In the genomic region with DNA sequence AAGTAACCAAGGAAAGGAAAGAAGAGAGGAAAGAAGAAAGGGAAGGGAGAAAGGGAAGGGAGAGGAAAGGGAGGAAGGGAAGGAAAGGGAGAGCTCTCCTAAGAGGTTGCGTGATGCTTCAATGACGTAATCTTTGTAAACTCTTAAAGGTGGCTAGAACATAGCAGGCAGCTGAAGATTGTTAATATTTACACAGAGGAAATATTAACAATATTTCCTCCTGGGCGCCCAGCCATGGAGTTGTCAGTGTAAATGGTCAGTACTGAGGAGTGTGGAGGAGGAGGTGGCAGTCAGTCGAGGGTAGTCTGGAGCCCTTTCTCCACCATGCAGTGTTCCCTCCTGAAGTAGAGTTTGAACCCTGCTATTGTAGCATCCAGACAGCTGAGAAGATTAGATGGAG, we compare ENCODE assay signal across 20 mouse cellular contexts. TPM values are rescaled to one million over a fixed set of nuclear protein-coding genes. Genes with fewer than 3 reads are reported as not detected.
DNase-seq lines count a peak whose midpoint lies in the region; ATAC-seq and TF ChIP-seq lines count a peak whose summit lies in the region.
"Had no signal": no experiment of that assay in that cellular context is flagged by ENCODE, and none has a peak within 500 bp of the region (broad histone marks: within the 10 kb centered on the region; RNA-seq: fewer than 3 reads in every experiment).

No protein-coding gene starts in this region.

- H3K4me2 ChIP-seq in intestine, embryonic 16.5 days (ENCODE audit: low read depth, low read length), result no peak overlapping the region
- H3K4me2 ChIP-seq in lung, embryonic 16.5 days (ENCODE audit: low read depth, low read length), result no peak overlapping the region
- no peak overlapping the region for H3K4me2 ChIP-seq in stomach, embryonic 14.5 days (replicated peaks; ENCODE audit: low read depth, low read length)
- H3K4me2 ChIP-seq in forebrain, embryonic 13.5 days, result no peak overlapping the region
- H3K4me2 ChIP-seq: embryonic facial prominence, embryonic 15.5 days; hindbrain, embryonic 15.5 days; liver, embryonic 13.5 days; neural tube, embryonic 15.5 days had no signal

- no peaks in the 10 kb centered on the region for H3K36me3 ChIP-seq in kidney, adult 2 months (ENCODE audit: control insufficient read depth, insufficient read depth, low read length)
- no peaks in the 10 kb centered on the region for H3K36me3 ChIP-seq in intestine, embryonic 16.5 days (ENCODE audit: control insufficient read depth, insufficient read depth, low read length)
- H3K36me3 ChIP-seq in lung, embryonic 16.5 days (ENCODE audit: control insufficient read depth, insufficient read depth, low read length), result no peaks in the 10 kb centered on the region
- H3K36me3 ChIP-seq in stomach, embryonic 14.5 days (ENCODE audit: control insufficient read depth, insufficient read depth, low read length), result no peaks in the 10 kb centered on the region
- H3K36me3 ChIP-seq in forebrain, embryonic 13.5 days (ENCODE audit: poor library complexity, severe bottlenecking), result no peaks in the 10 kb centered on the region
- H3K36me3 ChIP-seq: embryonic facial prominence, embryonic 15.5 days; hindbrain, embryonic 15.5 days; liver, embryonic 13.5 days; neural tube, embryonic 15.5 days had no signal

- TF ChIP-seq POLR2A in kidney, adult 2 months (IDR thresholded peaks at IDR 0.05; ENCODE audit: low read depth, low read length), result no peak

- no peak overlapping the region for H3K27ac ChIP-seq in kidney, adult 2 months (ENCODE audit: insufficient read depth, low read depth, low read length)
- H3K27ac ChIP-seq in intestine, embryonic 16.5 days (ENCODE audit: low read length), result peak overlapping the region; percentile 58
- H3K27ac ChIP-seq in lung, embryonic 16.5 days (ENCODE audit: low read length), result peak overlapping the region; percentile 82
- peak overlapping the region; percentile 34; the same call in 1 of the 2 replicates for H3K27ac ChIP-seq in stomach, embryonic 14.5 days (ENCODE audit: low read length)
- H3K27ac ChIP-seq in forebrain, embryonic 13.5 days, result no peak overlapping the region
- H3K27ac ChIP-seq: embryonic facial prominence, embryonic 15.5 days; forebrain, embryonic 10.5 days; hindbrain, embryonic 15.5 days; liver, embryonic 13.5 days; neural tube, embryonic 15.5 days had no signal

- no peak for TF ChIP-seq CTCF in kidney, adult 2 months (conservative IDR thresholded peaks at IDR 0.05; ENCODE audit: insufficient read depth, insufficient read length, low read depth, low read length)

- no peaks in the 10 kb centered on the region for H3K9me3 ChIP-seq in intestine, embryonic 16.5 days (ENCODE audit: control insufficient read depth, low read length)
- no peaks in the 10 kb centered on the region for H3K9me3 ChIP-seq in lung, embryonic 16.5 days (ENCODE audit: control insufficient read depth, low read length)
- no peaks in the 10 kb centered on the region for H3K9me3 ChIP-seq in stomach, embryonic 14.5 days (ENCODE audit: control insufficient read depth, low read depth, low read length)
- no peaks in the 10 kb centered on the region for H3K9me3 ChIP-seq in forebrain, embryonic 13.5 days (replicated peaks)
- H3K9me3 ChIP-seq: embryonic facial prominence, embryonic 15.5 days; forebrain, embryonic 10.5 days; G1E; hindbrain, embryonic 15.5 days; liver, embryonic 13.5 days; neural tube, embryonic 15.5 days had no signal

- peak; percentile 56 for DNase-seq in kidney, adult 2 months
- DNase-seq in kidney, postnatal 25 days, result no peak
- DNase-seq in heart, adult 9 months (ENCODE audit: low spot score in 2 of 2), result no peak
- DNase-seq in spleen, postnatal 4 days (ENCODE audit: low spot score in 2 of 2), result no peak
- DNase-seq: adrenal gland, adult 2 months; embryo, embryonic 11 days; liver, embryonic 13.5 days; midbrain, embryonic 14.5 days; right cerebral cortex, postnatal 4 days had no signal

- peak; percentile 79 for ATAC-seq in intestine, embryonic 16.5 days
- ATAC-seq in lung, embryonic 16.5 days (ENCODE audit: low read depth), result peak; percentile 85
- 0 out of 2 replicates have a peak, but pooled peaks have one; percentile 53 for ATAC-seq in stomach, embryonic 14.5 days (ENCODE audit: insufficient number of reproducible peaks, insufficient read depth, low FRiP score, low read depth)
- no peak for ATAC-seq in forebrain, embryonic 13.5 days
- ATAC-seq: CD4-positive, CD25-positive, alpha-beta regulatory T cell, adult 4 months had no signal

- H3K9ac ChIP-seq in intestine, embryonic 16.5 days (ENCODE audit: low read depth, low read length), result no peak overlapping the region
- no peak overlapping the region for H3K9ac ChIP-seq in lung, embryonic 16.5 days (ENCODE audit: low read length)
- no peak overlapping the region for H3K9ac ChIP-seq in stomach, embryonic 14.5 days (replicated peaks; ENCODE audit: low read depth, low read length)
- no peak overlapping the region for H3K9ac ChIP-seq in forebrain, embryonic 13.5 days
- H3K9ac ChIP-seq: embryonic facial prominence, embryonic 15.5 days; hindbrain, embryonic 15.5 days; liver, embryonic 13.5 days; neural tube, embryonic 15.5 days had no signal

- H3K27me3 ChIP-seq in kidney, adult 2 months (replicated peaks; ENCODE audit: control insufficient read depth, insufficient read depth, low read length), result no peaks in the 10 kb centered on the region
- no peaks in the 10 kb centered on the region for H3K27me3 ChIP-seq in intestine, embryonic 16.5 days (replicated peaks; ENCODE audit: control insufficient read depth, insufficient read depth, low read length)
- H3K27me3 ChIP-seq in lung, embryonic 16.5 days (ENCODE audit: control insufficient read depth, insufficient read depth, low read depth, low read length), result no peaks in the 10 kb centered on the region
- no peaks in the 10 kb centered on the region for H3K27me3 ChIP-seq in stomach, embryonic 14.5 days (ENCODE audit: control insufficient read depth, insufficient read depth, low read length)
- H3K27me3 ChIP-seq in forebrain, embryonic 13.5 days, result no peaks in the 10 kb centered on the region
- H3K27me3 ChIP-seq: embryonic facial prominence, embryonic 15.5 days; hindbrain, embryonic 15.5 days; liver, embryonic 13.5 days; neural tube, embryonic 15.5 days had no signal

- WGBS in kidney, adult 2 months, result 27% methylated on average over 4 of the region's 4 CpGs
- 29% methylated on average over 4 of the region's 4 CpGs for WGBS in intestine, embryonic 16.5 days
- 8% methylated on average over 4 of the region's 4 CpGs for WGBS in lung, embryonic 16.5 days
- WGBS in stomach, embryonic 14.5 days, result 30% methylated on average over 4 of the region's 4 CpGs
- 89% methylated on average over 4 of the region's 4 CpGs for WGBS in forebrain, embryonic 13.5 days

- H3K4me1 ChIP-seq in kidney, adult 2 months (ENCODE audit: control insufficient read depth, insufficient read depth, low read length), result peaks cover 21% of the 10 kb centered on the region
- peaks cover 39% of the 10 kb centered on the region for H3K4me1 ChIP-seq in intestine, embryonic 16.5 days (ENCODE audit: control insufficient read depth, insufficient read depth, low read length)
- H3K4me1 ChIP-seq in lung, embryonic 16.5 days (replicated peaks; ENCODE audit: control insufficient read depth, insufficient read depth, low read length), result peaks cover 55% of the 10 kb centered on the region
- H3K4me1 ChIP-seq in stomach, embryonic 14.5 days (ENCODE audit: control insufficient read depth, insufficient read depth, low read length), result peaks cover 24% of the 10 kb centered on the region
- H3K4me1 ChIP-seq in forebrain, embryonic 13.5 days, result peaks cover 16% of the 10 kb centered on the region

- no peak overlapping the region for H3K4me3 ChIP-seq in kidney, adult 2 months (ENCODE audit: insufficient read depth, low read depth, low read length)
- no peak overlapping the region for H3K4me3 ChIP-seq in intestine, embryonic 16.5 days (ENCODE audit: low read length)
- no peak overlapping the region for H3K4me3 ChIP-seq in lung, embryonic 16.5 days (ENCODE audit: low read length)
- H3K4me3 ChIP-seq in stomach, embryonic 14.5 days (ENCODE audit: low read depth, low read length), result no peak overlapping the region
- H3K4me3 ChIP-seq in forebrain, embryonic 13.5 days, result no peak overlapping the region
- H3K4me3 ChIP-seq: embryonic facial prominence, embryonic 15.5 days; forebrain, embryonic 10.5 days; hindbrain, embryonic 15.5 days; liver, embryonic 13.5 days; myocyte; neural tube, embryonic 15.5 days had no signal

RNA-seq across cellular contexts. Expression of a gene that starts 15.4 kb away (rescaled TPM):
- polyA plus RNA-seq in kidney, adult 2 months (2012; rRNA removed), result 12.0 and 15.3 TPM in 2 replicates
- 41.5 and 51.6 TPM in 2 replicates for polyA plus RNA-seq in intestine, embryonic 16.5 days (2015; fragmentation: Nextera tagmentation; extraction: Ambion mirVana)
- 62.1 and 67.1 TPM in 2 replicates for polyA plus RNA-seq in lung, embryonic 16.5 days (2015; fragmentation: Nextera tagmentation; extraction: Ambion mirVana)
- 63.3 and 67.9 TPM in 2 replicates for polyA plus RNA-seq in stomach, embryonic 14.5 days (2014; fragmentation: Nextera tagmentation; extraction: Ambion mirVana)
- 83.4 and 87.1 TPM in 2 replicates for polyA plus RNA-seq in forebrain, embryonic 13.5 days (2015; fragmentation: Nextera tagmentation; extraction: Ambion mirVana)

RNA-seq across cellular contexts. Expression of a gene that starts 15.9 kb away (rescaled TPM):
- polyA plus RNA-seq in kidney, adult 2 months (2012; rRNA removed), result 36.7 and 44.5 TPM in 2 replicates
- polyA plus RNA-seq in intestine, embryonic 16.5 days (2015; fragmentation: Nextera tagmentation; extraction: Ambion mirVana), result 10.0 and 11.4 TPM in 2 replicates
- 18.1 and 20.2 TPM in 2 replicates for polyA plus RNA-seq in lung, embryonic 16.5 days (2015; fragmentation: Nextera tagmentation; extraction: Ambion mirVana)
- 19.5 and 19.8 TPM in 2 replicates for polyA plus RNA-seq in stomach, embryonic 14.5 days (2014; fragmentation: Nextera tagmentation; extraction: Ambion mirVana)
- polyA plus RNA-seq in forebrain, embryonic 13.5 days (2015; fragmentation: Nextera tagmentation; extraction: Ambion mirVana), result 45.2 and 49.8 TPM in 2 replicates

Comparison
In these comparisons a context has a peak if more than half of its experiments do, and no peak if none do; other contexts are left out.
1. H3K27ac ChIP-seq: peak in intestine, embryonic 16.5 days (single experiment), lung, embryonic 16.5 days (single experiment) and stomach, embryonic 14.5 days (single experiment); none in kidney, adult 2 months (single experiment) and forebrain, embryonic 13.5 days (single experiment).